Mouse (Mus musculus) midbrain, embryonic 13.5 days (tissue): Measurements from ENCODE around the gene Rnf151. TPM values are rescaled to one million over a fixed set of nuclear protein-coding genes. Genes with fewer than 3 reads are reported as not detected.

Experiments used
- ATAC-seq: fragments of 200-750 bp; cut with Nextera tagmentation; 2 replicates; pipeline ENCODE4 v1.8.0; 2017; ENCODE audit warnings: mild to moderate bottlenecking, moderate TSS enrichment, moderate library complexity
- H3K27ac ChIP-seq: fragments of 300-500 bp; sonication (generic); 2 replicates; pipeline ENCODE4 v1.5.1; 2015; ENCODE audit warnings: inconsistent platforms, mild to moderate bottlenecking, moderate library complexity
- H3K27me3 ChIP-seq: fragments of 300-500 bp; sonication (generic); 2 replicates; pipeline ENCODE4 v1.6.1; 2015; ENCODE audit warnings: mild to moderate bottlenecking, inconsistent platforms
- H3K36me3 ChIP-seq: fragments of 300-500 bp; sonication (generic); 2 replicates; pipeline ENCODE4 v1.6.1; 2015; ENCODE audit warnings: mild to moderate bottlenecking, inconsistent platforms
- H3K4me1 ChIP-seq: fragments of 300-500 bp; sonication (generic); replicated peaks from 2 replicates; pipeline ENCODE4 v1.6.1; 2015; ENCODE audit warnings: inconsistent platforms
- H3K4me2 ChIP-seq: fragments of 300-500 bp; sonication (generic); replicated peaks from 2 replicates; pipeline ENCODE4 v1.6.1; 2015; ENCODE audit warnings: moderate library complexity, mild to moderate bottlenecking, inconsistent platforms
- H3K4me3 ChIP-seq: fragments of 300-500 bp; sonication (generic); replicated peaks from 2 replicates; pipeline ENCODE4 v1.5.1; 2015; ENCODE audit warnings: mild to moderate bottlenecking, inconsistent platforms
- H3K9ac ChIP-seq: fragments of 300-500 bp; sonication (generic); replicated peaks from 2 replicates; pipeline ENCODE4 v1.6.1; 2015; ENCODE audit warnings: mild to moderate bottlenecking, inconsistent platforms
- H3K9me3 ChIP-seq: fragments of 300-500 bp; sonication (generic); 2 replicates; pipeline ENCODE4 v1.6.1; 2016; ENCODE audit warnings: mild to moderate bottlenecking, inconsistent platforms
- WGBS: fragments of 180-500 bp; shearing (Covaris S2); methylation state at CpG from one replicate; pipeline ENCODE4 v1.1.7; 2015; 5-methylcytosine and 5-hydroxymethylcytosine counted together
- polyA plus RNA-seq: library from polyadenylated mRNA; unstranded; fragments of >200 nt; fragmentation: Nextera tagmentation; extraction: Ambion mirVana; gene quantifications from 2 replicates; pipeline ENCODE4 v1.2.1, GENCODE M21; 2015

The Rnf151 gene
- not detected in 2 replicates for polyA plus RNA-seq

DNA sequence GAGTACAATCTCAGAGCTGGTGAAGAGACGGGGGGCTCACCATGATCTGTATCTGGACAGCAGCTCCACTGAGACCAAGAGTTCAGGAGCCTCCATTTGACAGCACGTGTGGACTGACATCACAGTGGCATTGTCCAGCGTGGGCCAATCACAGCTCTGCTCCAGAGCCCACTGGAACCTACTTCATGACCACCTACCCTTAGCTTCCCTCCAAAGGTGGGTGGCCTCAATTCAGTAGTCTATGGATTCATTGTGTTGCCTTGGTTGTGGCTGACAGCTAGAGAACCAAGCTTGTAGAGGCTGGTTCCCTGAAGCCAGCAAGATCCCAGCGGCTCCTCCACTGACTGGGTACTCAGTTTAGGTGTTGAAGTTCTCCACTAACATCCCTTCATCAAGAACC, at the start of gene Rnf151, which contains the start of gene Rps2:
Rnf151 (minus strand) TSS at position 121 of the 400 bp plus-strand sequence.
Rps2 (plus strand) TSS at position 174 of the 400 bp plus-strand sequence.
- WGBS: 88% methylated on average over 4 of the region's 4 CpGs
- H3K4me1 ChIP-seq: peaks cover 31% of the 10 kb centered on the region
- no peaks in the 10 kb centered on the region for H3K9me3 ChIP-seq
- peaks cover 37% of the 10 kb centered on the region for H3K36me3 ChIP-seq
- H3K27ac ChIP-seq: no peak within 1 kb of the TSS
- ATAC-seq: no peak
- no peaks in the 10 kb centered on the region for H3K27me3 ChIP-seq
- peak within 1 kb of the TSS; percentile 82 for H3K4me2 ChIP-seq
- H3K9ac ChIP-seq: peak within 1 kb of the TSS; percentile 92; the same call in 1 of the 2 replicates
- peak within 1 kb of the TSS; percentile 88 for H3K4me3 ChIP-seq

DNA sequence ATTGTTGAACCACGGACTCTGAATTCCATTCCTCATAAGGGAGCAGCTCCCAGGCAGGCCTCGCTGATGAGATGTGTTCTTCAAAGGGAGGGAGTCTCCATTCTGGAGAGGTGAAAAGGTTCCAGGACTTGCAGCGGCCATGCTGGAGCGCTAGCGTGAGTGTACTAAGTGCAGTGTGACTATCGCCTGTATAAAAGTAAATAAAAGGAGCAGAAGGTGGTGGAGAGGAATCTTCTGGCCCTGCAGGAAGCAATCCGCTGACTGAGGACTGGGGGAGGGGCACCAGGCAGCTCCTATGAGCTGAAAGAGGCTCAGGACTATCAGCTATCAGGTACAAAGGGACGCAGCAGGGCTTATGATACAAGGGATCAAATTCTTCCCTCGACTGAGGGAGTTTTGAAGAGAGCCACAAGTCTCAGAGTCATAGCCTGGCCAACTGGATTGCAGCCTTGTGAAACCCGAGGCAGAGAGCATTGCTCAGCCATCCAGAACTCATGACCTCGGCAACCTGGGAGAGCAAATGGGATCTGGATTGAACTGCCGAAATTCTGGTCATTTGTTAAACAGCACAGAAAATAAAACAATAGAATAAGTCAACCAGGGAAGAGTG, 48.5 kb upstream of the Rnf151 start:
- no peak for ATAC-seq
- Histone ChIP-seq H3K9me3 (no peaks in the 10 kb centered on the region), H3K4me3 (no peak overlapping the region), H3K4me1 (no peaks in the 10 kb centered on the region), H3K4me2 (no peak overlapping the region), H3K9ac (no peak overlapping the region), H3K36me3 (no peaks in the 10 kb centered on the region), H3K27ac (no peak overlapping the region), H3K27me3 (peaks cover 6% of the 10 kb centered on the region; the same call in 1 of the 2 replicates)
- WGBS: 24% methylated on average over 12 of the region's 12 CpGs

GRCm38 (mm10) chr17:24765016-24765905, 47.4 kb upstream of the Rnf151 start:
- Histone ChIP-seq H3K4me1 (no peaks in the 10 kb centered on the region), H3K27ac (no peak overlapping the region), H3K9ac (no peak overlapping the region), H3K27me3 (peaks cover 11% of the 10 kb centered on the region; the same call in 1 of the 2 replicates), H3K9me3 (no peaks in the 10 kb centered on the region), H3K4me3 (no peak overlapping the region), H3K4me2 (no peak overlapping the region), H3K36me3 (no peaks in the 10 kb centered on the region)
- no peak for ATAC-seq
- WGBS: 49% methylated on average over 22 of the region's 22 CpGs

DNA sequence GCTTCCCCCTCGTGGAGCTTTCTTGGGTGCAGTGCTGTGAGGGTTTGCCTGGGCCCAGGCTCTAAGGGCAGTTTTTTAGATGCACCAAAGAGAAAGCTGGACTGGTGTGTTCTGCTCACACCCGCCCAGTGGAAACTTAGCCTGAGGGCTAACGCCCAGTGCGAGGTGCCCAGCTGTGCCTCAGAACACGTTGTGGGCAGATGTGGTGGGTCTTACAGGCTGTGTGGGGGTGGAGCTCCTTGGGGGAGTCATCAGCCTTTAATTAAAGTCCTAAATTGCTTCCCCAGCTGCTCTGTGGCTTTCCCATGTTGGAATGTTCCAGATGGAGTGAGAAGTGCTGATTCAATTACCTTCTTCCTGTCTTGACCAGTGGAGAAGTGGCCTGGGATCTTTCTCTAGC, 43.3 kb upstream of the Rnf151 start:
- H3K9me3 ChIP-seq: no peaks in the 10 kb centered on the region
- H3K4me3 ChIP-seq: no peak overlapping the region
- H3K4me2 ChIP-seq: no peak overlapping the region
- peaks cover 21% of the 10 kb centered on the region for H3K27me3 ChIP-seq
- no peaks in the 10 kb centered on the region for H3K4me1 ChIP-seq
- no peak for ATAC-seq
- WGBS: 58% methylated on average over 5 of the region's 5 CpGs
- no peak overlapping the region for H3K27ac ChIP-seq
- no peak overlapping the region for H3K9ac ChIP-seq
- no peaks in the 10 kb centered on the region for H3K36me3 ChIP-seq

- Histone ChIP-seq H3K27me3 (peaks cover 55% of the 10 kb centered on the region), H3K4me2 (no peak overlapping the region), H3K36me3 (no peaks in the 10 kb centered on the region), H3K9ac (no peak overlapping the region), H3K4me3 (no peak overlapping the region), H3K27ac (no peak overlapping the region), H3K9me3 (no peaks in the 10 kb centered on the region), H3K4me1 (peaks cover 10% of the 10 kb centered on the region)
- no peak for ATAC-seq
- WGBS: 89% methylated on average over 1 of the region's 1 CpGs
Observed at GRCm38 (mm10) chr17:24757394-24757793, 39.5 kb upstream of the Rnf151 start.

DNA sequence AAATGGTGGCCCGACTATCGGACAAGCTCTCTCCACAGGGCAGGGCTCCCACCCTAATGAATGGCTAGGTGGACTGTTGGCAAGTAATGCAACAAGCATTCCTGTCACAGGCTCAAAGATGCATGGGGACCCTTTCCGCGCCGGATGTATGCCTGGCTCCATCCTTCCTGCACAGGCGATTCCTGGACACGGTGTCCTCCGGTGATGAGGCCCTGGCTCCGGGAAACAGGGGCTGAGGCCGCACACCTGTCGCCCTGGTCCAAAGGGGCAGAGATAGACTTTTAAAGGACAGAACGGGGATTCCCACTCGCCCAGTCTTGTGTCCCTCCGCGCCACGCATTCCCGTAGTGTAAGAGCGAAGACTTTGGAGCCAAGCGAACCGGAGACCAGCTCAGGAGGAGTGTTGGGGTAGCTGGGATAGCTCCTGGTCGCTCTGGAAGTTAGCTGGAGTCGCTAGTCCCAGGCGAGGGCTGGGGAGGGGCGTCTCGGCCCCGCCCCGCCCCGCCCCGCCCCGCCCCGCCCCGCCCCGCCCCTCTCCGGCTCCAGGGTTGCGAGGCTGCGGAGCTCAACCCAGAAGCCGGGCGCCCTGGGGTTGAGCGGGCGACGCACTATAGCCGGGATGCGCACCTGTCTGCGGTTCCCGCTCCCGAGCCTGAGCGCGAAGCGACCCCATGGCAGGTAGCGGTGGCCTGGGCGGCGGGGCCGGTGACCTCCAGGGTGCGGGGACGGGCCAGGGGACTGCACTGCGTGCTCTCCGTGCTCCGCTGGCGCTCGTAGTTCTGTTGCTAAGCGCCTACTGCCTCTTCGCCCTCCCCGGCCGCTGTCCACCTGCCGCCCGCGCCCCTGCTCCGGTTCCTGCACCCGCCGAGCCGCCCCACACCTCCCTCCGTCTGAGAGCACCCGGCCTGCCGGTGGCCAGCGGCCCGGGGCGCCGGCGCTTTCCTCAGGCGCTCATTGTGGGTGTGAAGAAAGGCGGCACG, 34.8 kb upstream of the Rnf151 start, which contains the start of gene Hs3st6:
Hs3st6 (plus strand) TSS at position 574 of the 980 bp plus-strand sequence.
- H3K9me3 ChIP-seq: no peaks in the 10 kb centered on the region
- no peaks in the 10 kb centered on the region for H3K36me3 ChIP-seq
- peak within 1 kb of the TSS; percentile 58 for H3K9ac ChIP-seq
- ATAC-seq: peak; percentile 68
- peak within 1 kb of the TSS; percentile 83 for H3K4me2 ChIP-seq
- no peak within 1 kb of the TSS for H3K27ac ChIP-seq
- H3K4me1 ChIP-seq: peaks cover 13% of the 10 kb centered on the region
- H3K4me3 ChIP-seq: peak within 1 kb of the TSS; percentile 47
- WGBS: 1% methylated on average over 78 of the region's 82 CpGs
- peaks cover 86% of the 10 kb centered on the region for H3K27me3 ChIP-seq

GRCm38 (mm10) chr17:24751528-24751927, 33.7 kb upstream of the Rnf151 start:
- Histone ChIP-seq H3K36me3 (no peaks in the 10 kb centered on the region), H3K9me3 (no peaks in the 10 kb centered on the region), H3K4me3 (no peak overlapping the region), H3K27me3 (peaks cover 84% of the 10 kb centered on the region), H3K4me1 (peaks cover 13% of the 10 kb centered on the region), H3K9ac (no peak overlapping the region), H3K4me2 (no peak overlapping the region), H3K27ac (no peak overlapping the region)
- WGBS: 19% methylated on average over 4 of the region's 4 CpGs
- ATAC-seq: no peak

GRCm38 (mm10) chr17:24746986-24747385, 29.1 kb upstream of the Rnf151 start:
- Histone ChIP-seq H3K9me3 (no peaks in the 10 kb centered on the region), H3K4me3 (no peak overlapping the region), H3K9ac (0 out of 2 replicates have a peak overlapping the region, but pooled peaks have one; percentile 14), H3K4me1 (no peaks in the 10 kb centered on the region), H3K36me3 (no peaks in the 10 kb centered on the region), H3K4me2 (no peak overlapping the region), H3K27me3 (peaks cover 40% of the 10 kb centered on the region), H3K27ac (no peak overlapping the region)
- no peak for ATAC-seq
- whole genome bisulfite sequencing: 57% methylated on average over 4 of the region's 4 CpGs

- peak; percentile 91 for ATAC-seq
- WGBS: 19% methylated on average over 7 of the region's 7 CpGs
Observed at GRCm38 (mm10) chr17:24745526-24746497, 27.9 kb upstream of the Rnf151 start.

GRCm38 (mm10) chr17:24744381-24744780, 26.5 kb upstream of the Rnf151 start:
- ATAC-seq: no peak

More at GRCm38 (mm10) chr17:24745526-24746497, 27.9 kb upstream of the Rnf151 start:
- no peaks in the 10 kb centered on the region for H3K9me3 ChIP-seq
- peaks cover 28% of the 10 kb centered on the region for H3K27me3 ChIP-seq
- 0 out of 2 replicates have a peak overlapping the region, but pooled peaks have one; percentile 37 for H3K9ac ChIP-seq
- no peak overlapping the region for H3K27ac ChIP-seq
- no peaks in the 10 kb centered on the region for H3K36me3 ChIP-seq
- no peak overlapping the region for H3K4me2 ChIP-seq
- no peak overlapping the region for H3K4me3 ChIP-seq
- no peaks in the 10 kb centered on the region for H3K4me1 ChIP-seq

More at GRCm38 (mm10) chr17:24744381-24744780, 26.5 kb upstream of the Rnf151 start:
- WGBS: 82% methylated on average over 3 of the region's 3 CpGs
- H3K9ac ChIP-seq: no peak overlapping the region
- no peak overlapping the region for H3K27ac ChIP-seq
- no peaks in the 10 kb centered on the region for H3K9me3 ChIP-seq
- no peak overlapping the region for H3K4me3 ChIP-seq
- H3K27me3 ChIP-seq: peaks cover 17% of the 10 kb centered on the region
- H3K36me3 ChIP-seq: no peaks in the 10 kb centered on the region
- no peaks in the 10 kb centered on the region for H3K4me1 ChIP-seq
- no peak overlapping the region for H3K4me2 ChIP-seq
